Mouse (Mus musculus): ENCODE data around the gene Elovl2. TPM values are rescaled to one million over a fixed set of nuclear protein-coding genes. Genes with fewer than 3 reads are reported as not detected.

Elovl2 gene
- polyA plus RNA-seq, 1 experiment from 2014 or later: 48.3 TPM

GRCm38 (mm10) chr13:41203289-41203688 lies 16.9 kb downstream of the Elovl2 start:
- H3K4me1 ChIP-seq (ENCODE audit: control insufficient read depth, insufficient read depth, low read length): no peaks in the 10 kb centered on the region
- H3K9ac ChIP-seq (ENCODE audit: low read length): no peak overlapping the region
- no peak overlapping the region for H3K4me2 ChIP-seq
- no peaks in the 10 kb centered on the region for H3K9me3 ChIP-seq (ENCODE audit: control insufficient read depth, low read length)
- no peaks in the 10 kb centered on the region for H3K36me3 ChIP-seq (ENCODE audit: control insufficient read depth, insufficient read depth, low read length)
- no peak overlapping the region for H3K4me3 ChIP-seq (ENCODE audit: low read depth, low read length)
- WGBS: 75% methylated on average over 7 of the region's 7 CpGs
- ATAC-seq (ENCODE audit: low FRiP score) (no peak), DNase-seq (ENCODE audit: low spot score, missing footprints) (no peak)
- no peak overlapping the region for H3K27ac ChIP-seq (ENCODE audit: low read depth, low read length)
- H3K27me3 ChIP-seq (ENCODE audit: control insufficient read depth, insufficient read depth, low read length): no peaks in the 10 kb centered on the region

- ATAC-seq (ENCODE audit: low FRiP score): no peak
- no peaks in the 10 kb centered on the region for H3K36me3 ChIP-seq (ENCODE audit: control insufficient read depth, insufficient read depth, low read length)
- no peak for DNase-seq (ENCODE audit: low spot score, missing footprints)
- H3K4me1 ChIP-seq (ENCODE audit: control insufficient read depth, insufficient read depth, low read length): no peaks in the 10 kb centered on the region
- H3K4me2 ChIP-seq: no peak overlapping the region
- H3K4me3 ChIP-seq (ENCODE audit: low read depth, low read length): no peak overlapping the region
- H3K27ac ChIP-seq (ENCODE audit: low read depth, low read length): no peak overlapping the region
- no peaks in the 10 kb centered on the region for H3K27me3 ChIP-seq (ENCODE audit: control insufficient read depth, insufficient read depth, low read length)
- H3K9me3 ChIP-seq (ENCODE audit: control insufficient read depth, low read length): no peaks in the 10 kb centered on the region
- H3K9ac ChIP-seq (ENCODE audit: low read length): no peak overlapping the region
- WGBS: 85% methylated on average over 2 of the region's 2 CpGs
These were observed 19.3 kb downstream of the Elovl2 start for GRCm38 (mm10) chr13:41200861-41201260.

GRCm38 (mm10) chr13:41195640-41196333 lies 24.4 kb downstream of the Elovl2 start:
- Histone ChIP-seq H3K4me1 (ENCODE audit: control insufficient read depth, insufficient read depth, low read length) (no peaks in the 10 kb centered on the region), H3K9me3 (ENCODE audit: control insufficient read depth, low read length) (no peaks in the 10 kb centered on the region), H3K27me3 (ENCODE audit: control insufficient read depth, insufficient read depth, low read length) (no peaks in the 10 kb centered on the region), H3K4me3 (ENCODE audit: low read depth, low read length) (no peak overlapping the region), H3K4me2 (no peak overlapping the region), H3K9ac (ENCODE audit: low read length) (no peak overlapping the region), H3K27ac (ENCODE audit: low read depth, low read length) (no peak overlapping the region), H3K36me3 (ENCODE audit: control insufficient read depth, insufficient read depth, low read length) (peaks cover 7% of the 10 kb centered on the region; the same call in 1 of the 2 replicates)
- DNase-seq (ENCODE audit: low spot score, missing footprints) (no peak), ATAC-seq (ENCODE audit: low FRiP score) (no peak)
- 72% methylated on average over 3 of the region's 3 CpGs for WGBS

GRCm38 (mm10) chr13:41187886-41188285 lies 32.3 kb downstream of the Elovl2 start:
- Histone ChIP-seq H3K36me3 (ENCODE audit: control insufficient read depth, insufficient read depth, low read length) (peaks cover 13% of the 10 kb centered on the region; the same call in 1 of the 2 replicates), H3K4me3 (ENCODE audit: low read depth, low read length) (no peak overlapping the region), H3K9ac (ENCODE audit: low read length) (no peak overlapping the region), H3K4me1 (ENCODE audit: control insufficient read depth, insufficient read depth, low read length) (no peaks in the 10 kb centered on the region), H3K27ac (ENCODE audit: low read depth, low read length) (no peak overlapping the region), H3K27me3 (ENCODE audit: control insufficient read depth, insufficient read depth, low read length) (no peaks in the 10 kb centered on the region), H3K9me3 (ENCODE audit: control insufficient read depth, low read length) (no peaks in the 10 kb centered on the region), H3K4me2 (no peak overlapping the region)
- DNase-seq (ENCODE audit: low spot score, missing footprints): no peak
- WGBS: 81% methylated on average over 6 of the region's 6 CpGs
- no peak for ATAC-seq (ENCODE audit: low FRiP score)

GRCm38 (mm10) chr13:41158426-41158825 lies 61.8 kb downstream of the Elovl2 start:
- Histone ChIP-seq H3K27ac (ENCODE audit: low read depth, low read length) (no peak overlapping the region), H3K9me3 (ENCODE audit: control insufficient read depth, low read length) (no peaks in the 10 kb centered on the region), H3K27me3 (ENCODE audit: control insufficient read depth, insufficient read depth, low read length) (no peaks in the 10 kb centered on the region), H3K4me3 (ENCODE audit: low read depth, low read length) (no peak overlapping the region), H3K36me3 (ENCODE audit: control insufficient read depth, insufficient read depth, low read length) (no peaks in the 10 kb centered on the region), H3K4me2 (no peak overlapping the region), H3K9ac (ENCODE audit: low read length) (no peak overlapping the region), H3K4me1 (ENCODE audit: control insufficient read depth, insufficient read depth, low read length) (no peaks in the 10 kb centered on the region)
- ATAC-seq (ENCODE audit: low FRiP score) (no peak), DNase-seq (ENCODE audit: low spot score, missing footprints) (no peak)
- 67% methylated on average over 5 of the region's 5 CpGs for WGBS

GRCm38 (mm10) chr13:41153146-41153545 lies 67.1 kb downstream of the Elovl2 start:
- no peak overlapping the region for H3K4me2 ChIP-seq
- 85% methylated on average over 11 of the region's 11 CpGs for WGBS
- no peak overlapping the region for H3K27ac ChIP-seq (ENCODE audit: low read depth, low read length)
- no peaks in the 10 kb centered on the region for H3K27me3 ChIP-seq (ENCODE audit: control insufficient read depth, insufficient read depth, low read length)
- no peak overlapping the region for H3K4me3 ChIP-seq (ENCODE audit: low read depth, low read length)
- no peaks in the 10 kb centered on the region for H3K36me3 ChIP-seq (ENCODE audit: control insufficient read depth, insufficient read depth, low read length)
- no peak for DNase-seq (ENCODE audit: low spot score, missing footprints)
- ATAC-seq (ENCODE audit: low FRiP score): no peak
- no peaks in the 10 kb centered on the region for H3K9me3 ChIP-seq (ENCODE audit: control insufficient read depth, low read length)
- no peak overlapping the region for H3K9ac ChIP-seq (ENCODE audit: low read length)
- H3K4me1 ChIP-seq (ENCODE audit: control insufficient read depth, insufficient read depth, low read length): no peaks in the 10 kb centered on the region

- DNase-seq (ENCODE audit: low spot score, missing footprints): peak; percentile 91
- ATAC-seq (ENCODE audit: low FRiP score): no peak
- 76% methylated on average over 10 of the region's 10 CpGs for WGBS
These were observed 73.9 kb downstream of the Elovl2 start for GRCm38 (mm10) chr13:41146271-41146670.

GRCm38 (mm10) chr13:41145433-41145970 lies 74.7 kb downstream of the Elovl2 start:
- DNase-seq (ENCODE audit: low spot score, missing footprints) (no peak), ATAC-seq (ENCODE audit: low FRiP score) (no peak)
- no peak overlapping the region for H3K4me2 ChIP-seq
- H3K4me3 ChIP-seq (ENCODE audit: low read depth, low read length): no peak overlapping the region
- no peaks in the 10 kb centered on the region for H3K27me3 ChIP-seq (ENCODE audit: control insufficient read depth, insufficient read depth, low read length)
- no peaks in the 10 kb centered on the region for H3K9me3 ChIP-seq (ENCODE audit: control insufficient read depth, low read length)
- H3K27ac ChIP-seq (ENCODE audit: low read depth, low read length): no peak overlapping the region
- H3K4me1 ChIP-seq (ENCODE audit: control insufficient read depth, insufficient read depth, low read length): no peaks in the 10 kb centered on the region
- no peak overlapping the region for H3K9ac ChIP-seq (ENCODE audit: low read length)
- no peaks in the 10 kb centered on the region for H3K36me3 ChIP-seq (ENCODE audit: control insufficient read depth, insufficient read depth, low read length)
- 78% methylated on average over 6 of the region's 6 CpGs for WGBS

More at GRCm38 (mm10) chr13:41146271-41146670, 73.9 kb downstream of the Elovl2 start:
- H3K27ac ChIP-seq (ENCODE audit: low read depth, low read length): no peak overlapping the region
- no peaks in the 10 kb centered on the region for H3K4me1 ChIP-seq (ENCODE audit: control insufficient read depth, insufficient read depth, low read length)
- H3K4me3 ChIP-seq (ENCODE audit: low read depth, low read length): no peak overlapping the region
- no peaks in the 10 kb centered on the region for H3K27me3 ChIP-seq (ENCODE audit: control insufficient read depth, insufficient read depth, low read length)
- no peaks in the 10 kb centered on the region for H3K36me3 ChIP-seq (ENCODE audit: control insufficient read depth, insufficient read depth, low read length)
- no peak overlapping the region for H3K4me2 ChIP-seq
- H3K9me3 ChIP-seq (ENCODE audit: control insufficient read depth, low read length): no peaks in the 10 kb centered on the region
- H3K9ac ChIP-seq (ENCODE audit: low read length): no peak overlapping the region

GRCm38 (mm10) chr13:41134901-41135300 lies 85.3 kb downstream of the Elovl2 start:
- Histone ChIP-seq H3K4me1 (ENCODE audit: control insufficient read depth, insufficient read depth, low read length) (no peaks in the 10 kb centered on the region), H3K27me3 (ENCODE audit: control insufficient read depth, insufficient read depth, low read length) (no peaks in the 10 kb centered on the region), H3K4me2 (no peak overlapping the region), H3K9ac (ENCODE audit: low read length) (no peak overlapping the region), H3K9me3 (ENCODE audit: control insufficient read depth, low read length) (no peaks in the 10 kb centered on the region), H3K27ac (ENCODE audit: low read depth, low read length) (no peak overlapping the region), H3K4me3 (ENCODE audit: low read depth, low read length) (no peak overlapping the region), H3K36me3 (ENCODE audit: control insufficient read depth, insufficient read depth, low read length) (no peaks in the 10 kb centered on the region)
- no peak for ATAC-seq (ENCODE audit: low FRiP score)
- peak; percentile 95 for DNase-seq (ENCODE audit: low spot score, missing footprints)
- 8% methylated on average over 6 of the region's 6 CpGs for WGBS

Measured in midbrain, embryonic 11.5 days (tissue).